Mouse (Mus musculus) hindbrain, embryonic 14.5 days (tissue): ENCODE data around the gene C1qtnf4. TPM values are rescaled to one million over a fixed set of nuclear protein-coding genes. Genes with fewer than 3 reads are reported as not detected.

Experiments
- ATAC-seq: fragments of 200-750 bp; cut with Nextera tagmentation; 2 replicates; pipeline ENCODE4 v1.8.0; 2017; ENCODE audit warnings: moderate number of reproducible peaks, mild to moderate bottlenecking, moderate TSS enrichment, moderate library complexity; ENCODE audit not compliant: low FRiP score
- DNase-seq: peaks from one replicate; pipeline ENCODE4 v3.0.0-alpha.2; 2015; ENCODE audit warnings: low spot score
- H3K27ac ChIP-seq: fragments of 300-500 bp; sonication (generic); 2 replicates; pipeline ENCODE4 v1.5.1; 2014; ENCODE audit warnings: mild to moderate bottlenecking, moderate library complexity
- H3K27me3 ChIP-seq: fragments of 300-500 bp; sonication (generic); 2 replicates; pipeline ENCODE4 v1.6.1; 2014; ENCODE audit warnings: mild to moderate bottlenecking, low read length, mixed read lengths; ENCODE audit not compliant: control insufficient read depth, insufficient read depth
- H3K36me3 ChIP-seq: fragments of 300-500 bp; sonication (generic); replicated peaks from 2 replicates; pipeline ENCODE4 v1.6.1; 2014; ENCODE audit not compliant: control insufficient read depth, insufficient read depth
- H3K4me1 ChIP-seq: fragments of 300-500 bp; sonication (generic); replicated peaks from 2 replicates; pipeline ENCODE4 v1.6.1; 2014; ENCODE audit warnings: antibody characterized with exemption, low read length, mixed read lengths; ENCODE audit not compliant: control insufficient read depth, insufficient read depth
- H3K4me2 ChIP-seq: fragments of 300-500 bp; sonication (generic); replicated peaks from 2 replicates; pipeline ENCODE4 v1.6.1; 2014; ENCODE audit warnings: mild to moderate bottlenecking, moderate library complexity
- H3K4me3 ChIP-seq: fragments of 300-500 bp; sonication (generic); replicated peaks from 2 replicates; pipeline ENCODE4 v1.5.1; 2014; ENCODE audit warnings: mild to moderate bottlenecking, low read length
- H3K9ac ChIP-seq: fragments of 300-500 bp; sonication (generic); 2 replicates; pipeline ENCODE4 v1.6.1; 2014
- H3K9me3 ChIP-seq: fragments of 300-500 bp; sonication (generic); 2 replicates; pipeline ENCODE4 v1.6.1; 2016; ENCODE audit warnings: low read length; ENCODE audit not compliant: control insufficient read depth
- WGBS: fragments of 180-500 bp; shearing (Covaris S2); extraction: QIAGEN DNeasy Blood & Tissue Kit; methylation state at CpG from one replicate; pipeline ENCODE4 v1.1.7; 2014; 5-methylcytosine and 5-hydroxymethylcytosine counted together
- polyA plus RNA-seq: library from polyadenylated mRNA; unstranded; fragments of >200 nt; fragmentation: Nextera tagmentation; extraction: Ambion mirVana; gene quantifications from 2 replicates; pipeline ENCODE4 v1.2.1, GENCODE M21; 2014

Gene C1qtnf4
- polyA plus RNA-seq, 1 experiment from 2014 or later: 189 TPM

DNA sequence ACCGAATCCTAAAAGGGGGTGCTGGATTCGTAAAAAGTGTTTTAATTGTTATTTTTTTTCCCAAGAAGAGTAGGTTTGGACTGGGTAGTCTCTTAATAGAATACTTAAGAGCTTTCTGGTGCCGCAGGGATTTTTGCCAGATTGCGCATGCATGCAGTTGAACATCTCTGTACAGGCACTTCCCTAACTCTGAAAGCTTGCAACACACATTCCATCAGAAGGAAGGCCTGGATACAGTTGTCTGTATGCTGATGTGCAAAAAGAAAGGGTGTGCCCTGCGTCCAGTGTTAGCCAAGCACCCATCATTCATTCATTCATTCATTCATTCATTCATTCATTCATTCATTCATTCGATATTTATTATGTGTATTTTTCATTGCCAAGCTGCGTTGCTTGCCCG is 54.1 kb downstream of the C1qtnf4 start:
- no peaks in the 10 kb centered on the region for H3K36me3 ChIP-seq
- H3K4me3 ChIP-seq: peak overlapping the region; percentile 93
- no peaks in the 10 kb centered on the region for H3K27me3 ChIP-seq
- ATAC-seq (peak; percentile 71), DNase-seq (peak; percentile 48)
- H3K4me2 ChIP-seq: peak overlapping the region; percentile 68
- H3K27ac ChIP-seq: peak overlapping the region; percentile 88
- no peaks in the 10 kb centered on the region for H3K9me3 ChIP-seq
- H3K9ac ChIP-seq: peak overlapping the region; percentile 90
- H3K4me1 ChIP-seq: peaks cover 21% of the 10 kb centered on the region
- 49% methylated on average over 8 of the region's 8 CpGs for WGBS

Other genes starting within 250 kb of the C1qtnf4 start
- gene Nup160, start 208.6 kb upstream of the C1qtnf4 start, polyA plus RNA-seq: 27.6 and 29.9 TPM in 2 replicates
- 87.3 and 90.7 TPM in 2 replicates for gene Fnbp4, start 140.5 kb upstream of the C1qtnf4 start, polyA plus RNA-seq
- 0.67 and 1.7 TPM in 2 replicates for gene Agbl2, start 103.1 kb upstream of the C1qtnf4 start, polyA plus RNA-seq
- 270 and 276 TPM in 2 replicates for gene Mtch2, start 38.7 kb upstream of the C1qtnf4 start, polyA plus RNA-seq
- 44.2 and 45.5 TPM in 2 replicates for gene Kbtbd4, start 18.9 kb downstream of the C1qtnf4 start, polyA plus RNA-seq
- 216 and 227 TPM in 2 replicates for gene Ndufs3, start 19.0 kb downstream of the C1qtnf4 start, polyA plus RNA-seq
- 75.2 and 78.5 TPM in 2 replicates for gene Celf1, start 54.5 kb downstream of the C1qtnf4 start, polyA plus RNA-seq
- 0.97 and 1.1 TPM in 2 replicates for gene Rapsn, start 149.8 kb downstream of the C1qtnf4 start, polyA plus RNA-seq
- gene Psmc3, start 168.1 kb downstream of the C1qtnf4 start, polyA plus RNA-seq: 237 and 243 TPM in 2 replicates
- gene Slc39a13, start 184.6 kb downstream of the C1qtnf4 start, polyA plus RNA-seq: 27.4 and 27.6 TPM in 2 replicates
- 4.1 and 4.3 TPM in 2 replicates for gene Spi1, start 196.5 kb downstream of the C1qtnf4 start, polyA plus RNA-seq
- not detected in 2 replicates for gene Mybpc3, start 232.3 kb downstream of the C1qtnf4 start, polyA plus RNA-seq